Mouse (Mus musculus) embryonic fibroblast, embryonic 13.5 days (primary cell): Measurements from ENCODE around the gene Hscb. TPM values are rescaled to one million over a fixed set of nuclear protein-coding genes. Genes with fewer than 3 reads are reported as not detected.
A peak's percentile ranks its signal among the peaks of the same experiment; 100 is the strongest.

ENCODE experiments used
- H3K27ac ChIP-seq: 2 replicates; pipeline ENCODE4 v1.5.1; 2012; ENCODE audit warnings: low read length, control low read depth, inconsistent platforms; ENCODE audit not compliant: insufficient read depth
- H3K4me1 ChIP-seq: 2 replicates; pipeline ENCODE4 v1.6.1; 2011; ENCODE audit warnings: low read length; ENCODE audit not compliant: control insufficient read depth, insufficient read depth
- H3K4me3 ChIP-seq: 2 replicates; pipeline ENCODE4 v1.5.1; 2011; ENCODE audit warnings: mild to moderate bottlenecking, control low read depth, low read length; ENCODE audit not compliant: insufficient read depth
- CTCF ChIP-seq: IDR thresholded peaks from 2 replicates; pipeline ENCODE4 v1.5.1; 2011; ENCODE audit warnings: mild to moderate bottlenecking, control low read depth, low read length, moderate library complexity, borderline replicate concordance; ENCODE audit not compliant: insufficient read depth
- POLR2A ChIP-seq: IDR thresholded peaks from 2 replicates; pipeline ENCODE4 v1.6.1; 2011; ENCODE audit warnings: low read depth, mild to moderate bottlenecking, control low read depth, low read length, moderate library complexity
- polyA plus RNA-seq: library from polyadenylated mRNA; stranded (reverse); fragments of >200 nt; gene quantifications from 2 replicates; pipeline ENCODE4 v1.2.4, GENCODE M21; 2011; ENCODE audit warnings: low read depth; ENCODE audit not compliant: missing spikeins, insufficient read length

The Hscb gene
- polyA plus RNA-seq, 1 experiment: 36.1 TPM

DNA sequence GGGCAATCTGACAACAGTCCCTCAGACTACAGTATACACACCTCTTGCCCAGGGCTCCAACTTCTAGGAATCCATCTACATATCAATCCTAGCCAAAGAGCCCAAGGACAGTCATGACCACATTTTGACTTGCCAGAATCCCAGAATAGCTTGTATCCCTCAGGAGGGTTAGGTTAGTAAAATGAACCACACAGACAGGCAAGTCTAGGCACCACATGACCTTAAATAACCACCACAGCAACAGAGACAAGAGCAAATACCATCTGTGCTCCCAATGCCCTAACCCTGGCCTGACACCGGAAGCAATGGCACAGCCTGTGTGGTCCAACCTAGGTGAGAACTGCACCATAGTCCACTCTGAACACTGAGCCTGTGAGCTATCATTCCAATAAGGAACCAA, 32.9 kb downstream of the Hscb start:
- H3K4me3 ChIP-seq: no peak overlapping the region

DNA sequence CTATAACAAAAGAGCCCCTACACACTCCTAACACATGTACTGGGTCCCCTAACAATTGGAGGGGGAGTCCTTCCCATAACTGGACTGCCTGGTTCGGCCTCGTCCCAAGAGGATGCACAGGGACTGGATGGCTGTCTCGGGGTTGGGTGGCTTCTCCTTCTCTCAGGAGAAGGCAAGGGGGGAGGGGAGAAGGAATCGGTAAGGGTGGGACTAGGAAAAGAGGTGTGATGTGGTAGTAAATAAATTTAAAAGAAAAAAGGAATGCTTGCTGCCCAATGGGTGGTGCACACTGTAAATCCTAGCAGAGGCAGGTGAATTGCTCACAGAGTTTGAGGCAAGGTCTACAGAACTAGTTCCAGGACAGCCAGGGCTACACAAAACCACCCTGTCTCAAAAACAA, 33.4 kb downstream of the Hscb start:
- Histone ChIP-seq H3K4me1 (peaks cover 3% of the 10 kb centered on the region; the same call in 1 of the 2 replicates), H3K27ac (no peak overlapping the region), H3K4me3 (no peak overlapping the region)
- TF ChIP-seq CTCF (no peak), POLR2A (no peak)

More for the DNA sequence above, 32.9 kb downstream of the Hscb start:
- Histone ChIP-seq H3K27ac (no peak overlapping the region), H3K4me1 (peaks cover 3% of the 10 kb centered on the region; the same call in 1 of the 2 replicates)
- TF ChIP-seq POLR2A (no peak), CTCF (no peak)

DNA sequence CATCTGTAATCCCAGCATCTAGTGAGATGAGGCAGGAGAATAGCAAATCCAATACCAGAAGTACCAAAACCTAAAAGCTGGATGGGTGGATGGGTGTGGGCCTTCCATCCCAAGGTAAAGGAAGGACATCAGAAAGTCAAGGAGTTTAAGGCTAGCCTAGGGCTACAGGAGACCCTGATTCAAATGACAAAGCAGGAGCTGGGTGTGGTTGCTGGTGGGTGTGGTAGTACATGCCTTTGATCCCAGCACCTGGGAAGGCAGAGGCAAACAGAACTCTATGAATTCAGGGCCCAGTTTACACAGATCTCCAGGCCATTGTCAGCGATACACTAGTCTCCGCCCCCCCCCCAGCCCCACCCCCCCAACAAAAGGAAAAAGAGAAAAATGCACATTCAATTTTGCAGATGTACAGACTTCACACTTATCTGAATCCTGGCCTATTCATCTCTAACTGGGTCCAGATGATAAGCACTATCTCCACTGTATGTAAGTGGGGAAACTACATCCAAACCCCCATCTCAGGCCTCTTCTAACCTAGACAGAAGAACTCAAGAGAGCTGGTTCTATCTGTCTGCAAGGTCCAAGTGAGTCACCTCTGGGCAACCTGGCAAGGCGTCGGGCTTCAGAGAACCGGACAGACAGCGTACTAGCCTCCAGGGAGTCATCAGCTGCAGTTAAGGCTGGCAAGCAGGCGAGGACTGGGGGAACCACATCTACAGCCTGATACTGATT, 35.4 kb downstream of the Hscb start:
- peaks cover 3% of the 10 kb centered on the region; the same call in 1 of the 2 replicates for H3K4me1 ChIP-seq
- H3K27ac ChIP-seq: no peak overlapping the region
- no peak overlapping the region for H3K4me3 ChIP-seq
- no peak for TF ChIP-seq CTCF
- no peak for TF ChIP-seq POLR2A

DNA sequence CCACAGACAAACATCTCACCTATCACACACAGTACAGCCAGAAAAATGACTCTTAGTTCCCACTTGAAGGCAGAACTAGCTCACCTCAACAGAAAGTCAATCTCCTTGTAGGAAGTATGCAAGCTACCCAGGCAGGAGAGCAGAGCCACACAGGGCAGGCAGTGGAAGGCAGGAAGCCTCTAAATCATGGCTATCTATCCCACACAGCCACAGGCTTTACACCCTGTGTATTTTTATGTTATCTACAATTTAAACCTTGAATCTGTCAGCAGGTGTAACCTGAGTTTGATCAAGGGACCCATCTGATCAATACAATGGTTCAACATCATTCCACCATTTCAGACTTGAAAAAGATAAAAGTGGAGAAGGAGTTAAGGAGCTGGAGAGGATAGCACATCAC, 36.8 kb downstream of the Hscb start:
- Histone ChIP-seq H3K4me1 (peaks cover 3% of the 10 kb centered on the region; the same call in 1 of the 2 replicates), H3K4me3 (no peak overlapping the region), H3K27ac (no peak overlapping the region)
- TF ChIP-seq POLR2A (no peak), CTCF (no peak)

DNA sequence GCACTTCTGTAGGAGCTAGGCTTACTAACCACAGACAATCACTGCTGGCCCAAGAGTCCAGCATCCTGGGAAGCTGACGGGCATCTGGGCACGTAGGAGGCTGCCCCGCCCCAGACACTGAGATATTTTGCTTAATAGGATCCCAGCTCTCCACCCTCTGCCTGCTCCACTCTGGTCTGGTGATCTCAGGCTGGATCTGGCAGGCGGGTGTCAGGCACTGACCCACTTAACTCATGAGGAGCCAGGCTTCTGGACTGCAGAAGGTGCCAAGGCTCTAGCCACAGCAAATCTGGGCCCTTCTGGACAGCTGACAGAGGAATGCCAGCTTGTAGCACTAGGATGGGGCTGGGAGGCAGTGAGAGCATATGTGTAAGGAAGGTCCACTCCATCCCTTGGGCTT, 37.4 kb downstream of the Hscb start:
- Histone ChIP-seq H3K4me1 (no peaks in the 10 kb centered on the region), H3K4me3 (no peak overlapping the region), H3K27ac (no peak overlapping the region)
- TF ChIP-seq POLR2A (no peak), CTCF (no peak)

DNA sequence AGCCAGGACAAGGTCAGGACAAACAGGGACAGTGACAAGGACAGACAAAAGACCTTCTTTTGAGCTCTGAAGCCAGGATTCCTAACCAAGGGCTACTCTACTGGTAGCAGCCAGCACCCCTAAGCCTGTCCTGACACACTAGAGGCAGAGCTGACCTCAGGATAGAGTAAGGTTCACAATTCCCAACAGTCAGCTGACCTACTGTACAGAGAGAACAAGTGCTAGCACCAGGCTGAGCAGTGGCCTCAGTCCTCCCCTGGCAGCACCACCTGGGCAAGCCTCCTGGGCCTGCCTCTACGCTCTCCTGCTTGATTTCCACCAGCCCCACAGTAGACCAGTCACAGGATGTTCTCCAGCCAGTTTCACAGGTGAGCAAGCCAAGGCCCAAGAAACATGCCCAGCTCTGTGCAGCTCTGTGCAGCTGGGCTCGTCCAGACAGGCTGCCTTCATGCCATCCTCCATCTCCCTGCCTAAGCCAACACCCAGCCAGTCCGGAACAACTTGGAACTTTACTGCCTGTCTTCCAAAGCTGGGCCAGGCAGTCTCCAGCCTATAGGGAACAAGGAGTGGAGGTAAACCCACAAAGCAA, 38.4 kb downstream of the Hscb start:
- no peak for TF ChIP-seq CTCF
- no peak for TF ChIP-seq POLR2A
- Histone ChIP-seq H3K4me3 (no peak overlapping the region), H3K27ac (no peak overlapping the region)

DNA sequence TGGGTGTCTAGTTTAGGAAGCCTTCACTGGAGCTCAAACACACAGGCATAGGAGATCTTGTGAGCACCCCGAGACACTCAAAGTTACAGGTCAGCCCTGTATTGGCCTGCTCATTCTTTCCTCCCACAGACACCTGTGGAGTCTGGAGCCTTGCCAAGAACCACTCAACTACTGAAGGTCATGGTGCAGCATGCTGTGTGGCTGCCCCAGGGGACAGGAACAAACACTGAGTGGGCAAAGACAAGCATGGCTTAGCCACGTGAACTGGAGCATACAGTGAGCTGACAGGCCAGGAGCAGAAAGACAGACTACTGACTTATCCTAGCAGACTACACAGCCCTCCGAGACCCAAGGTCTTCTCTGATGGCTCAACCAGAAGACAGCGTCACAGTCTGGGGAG, 41.9 kb downstream of the Hscb start:
- no peak for TF ChIP-seq CTCF
- no peak for TF ChIP-seq POLR2A

More for the DNA sequence above, 38.4 kb downstream of the Hscb start:
- H3K4me1 ChIP-seq: no peaks in the 10 kb centered on the region

DNA sequence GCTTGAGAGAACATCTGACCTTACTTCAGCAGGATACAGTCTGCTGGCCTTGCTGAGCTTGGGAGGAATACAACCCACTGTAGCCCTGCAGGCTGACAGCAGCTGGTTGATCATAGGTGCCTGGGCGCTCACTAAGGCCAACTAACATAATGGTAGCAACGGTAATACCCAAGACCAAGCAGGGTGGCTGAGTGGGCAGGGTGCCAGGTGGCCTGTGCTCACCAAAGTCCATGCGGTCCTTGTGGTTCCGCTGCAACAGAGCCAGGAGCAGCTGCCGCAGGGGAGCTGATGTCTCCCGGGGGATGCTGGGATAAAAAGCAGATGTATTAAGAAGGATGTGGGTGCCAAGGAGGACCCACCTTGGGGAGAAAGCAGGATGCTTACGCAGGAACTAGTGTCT, 45.2 kb downstream of the Hscb start:
- Histone ChIP-seq H3K4me1 (no peaks in the 10 kb centered on the region), H3K4me3 (no peak overlapping the region), H3K27ac (no peak overlapping the region)
- TF ChIP-seq POLR2A (no peak), CTCF (no peak)

More for the DNA sequence above, 41.9 kb downstream of the Hscb start:
- no peak overlapping the region for H3K4me3 ChIP-seq
- H3K4me1 ChIP-seq: no peaks in the 10 kb centered on the region
- no peak overlapping the region for H3K27ac ChIP-seq

DNA sequence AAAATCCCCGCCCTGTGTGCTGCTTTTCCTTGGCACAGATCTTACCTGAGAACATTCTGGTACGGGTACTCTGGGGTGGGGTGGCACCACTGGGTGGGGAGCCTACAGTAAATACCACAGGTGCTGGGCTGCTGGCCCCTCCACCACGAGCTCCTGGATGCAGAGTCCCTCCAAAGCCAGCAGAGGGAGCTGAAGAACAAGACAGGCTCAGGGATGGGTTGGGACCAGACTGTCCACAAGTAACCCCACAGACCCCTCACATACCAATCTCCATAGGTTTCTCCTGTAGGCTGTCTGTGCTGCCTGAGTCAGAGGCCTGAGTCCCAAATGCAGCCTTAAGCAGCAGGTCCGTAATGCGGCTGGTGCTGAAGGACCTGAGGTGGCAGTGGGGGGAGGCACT, 50.9 kb downstream of the Hscb start:
- Histone ChIP-seq H3K4me3 (no peak overlapping the region), H3K27ac (no peak overlapping the region)

More for the DNA sequence above, 50.9 kb downstream of the Hscb start:
- H3K4me1 ChIP-seq: no peaks in the 10 kb centered on the region
- TF ChIP-seq CTCF (peak; percentile 69), POLR2A (no peak)
